Mouse (Mus musculus): ENCODE measurements around the gene Tmem217. TPM values are rescaled to one million over a fixed set of nuclear protein-coding genes. Genes with fewer than 3 reads are reported as not detected.
A peak's percentile ranks its signal among the peaks of the same experiment; 100 is the strongest.

The Tmem217 gene
- polyA plus RNA-seq, 2 experiments = 0.09 TPM; not detected in 1

DNA sequence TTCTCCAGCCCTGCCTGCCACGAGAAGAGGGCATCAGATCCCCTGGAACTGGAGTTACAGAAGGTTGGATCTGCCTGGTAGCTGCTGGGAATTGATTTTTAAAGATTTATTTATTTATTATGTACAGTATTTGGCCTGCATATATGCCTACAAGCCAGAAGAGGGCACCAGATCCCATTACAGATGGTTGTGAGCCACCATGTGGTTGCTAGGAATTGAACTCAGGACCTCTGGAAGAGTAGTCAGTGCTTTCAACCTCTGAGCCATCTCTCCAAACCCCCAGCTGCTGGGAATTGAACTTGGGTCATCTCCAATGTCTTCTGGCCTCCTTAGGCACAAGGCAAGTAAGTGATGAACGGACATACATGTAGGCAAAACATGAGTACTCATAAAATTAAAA, 8.1 kb downstream of the Tmem217 start:
- ATAC-seq (ENCODE audit: insufficient read depth) (no peak), DNase-seq (ENCODE audit: low read depth in 3 of 3, low spot score in 3 of 3) (no peak)
- Histone ChIP-seq H3K9me3 (ENCODE audit: control insufficient read depth, low read length) (no peaks in the 10 kb centered on the region), H3K4me1 (replicated peaks; ENCODE audit: control insufficient read depth in 2 of 2, insufficient read depth in 2 of 2, low read length in 1 of 2) (no peaks in the 10 kb centered on the region; a peak in 1 of 4 replicates), H3K27ac (no peak overlapping the region), H3K4me3 (ENCODE audit: insufficient read depth in 1 of 2, low read depth in 2 of 2, low read length in 2 of 2) (no peak overlapping the region), H3K9ac (replicated peaks) (no peak overlapping the region), H3K27me3 (ENCODE audit: control insufficient read depth, insufficient read depth, low read length) (no peaks in the 10 kb centered on the region), H3K36me3 (replicated peaks; ENCODE audit: control insufficient read depth, insufficient read depth, low read depth) (no peaks in the 10 kb centered on the region), H3K4me2 (ENCODE audit: low read depth) (no peak overlapping the region)
- TF ChIP-seq EP300 (IDR thresholded peaks at IDR 0.05; ENCODE audit: low read depth) (no peak), CTCF (IDR thresholded peaks at IDR 0.05; ENCODE audit: low read depth) (peak; percentile 14; the same call in 1 of the 2 replicates)
- WGBS (ENCODE audit: insufficient replicate concordance) = 50% methylated on average over 2 of the region's 2 CpGs

DNA sequence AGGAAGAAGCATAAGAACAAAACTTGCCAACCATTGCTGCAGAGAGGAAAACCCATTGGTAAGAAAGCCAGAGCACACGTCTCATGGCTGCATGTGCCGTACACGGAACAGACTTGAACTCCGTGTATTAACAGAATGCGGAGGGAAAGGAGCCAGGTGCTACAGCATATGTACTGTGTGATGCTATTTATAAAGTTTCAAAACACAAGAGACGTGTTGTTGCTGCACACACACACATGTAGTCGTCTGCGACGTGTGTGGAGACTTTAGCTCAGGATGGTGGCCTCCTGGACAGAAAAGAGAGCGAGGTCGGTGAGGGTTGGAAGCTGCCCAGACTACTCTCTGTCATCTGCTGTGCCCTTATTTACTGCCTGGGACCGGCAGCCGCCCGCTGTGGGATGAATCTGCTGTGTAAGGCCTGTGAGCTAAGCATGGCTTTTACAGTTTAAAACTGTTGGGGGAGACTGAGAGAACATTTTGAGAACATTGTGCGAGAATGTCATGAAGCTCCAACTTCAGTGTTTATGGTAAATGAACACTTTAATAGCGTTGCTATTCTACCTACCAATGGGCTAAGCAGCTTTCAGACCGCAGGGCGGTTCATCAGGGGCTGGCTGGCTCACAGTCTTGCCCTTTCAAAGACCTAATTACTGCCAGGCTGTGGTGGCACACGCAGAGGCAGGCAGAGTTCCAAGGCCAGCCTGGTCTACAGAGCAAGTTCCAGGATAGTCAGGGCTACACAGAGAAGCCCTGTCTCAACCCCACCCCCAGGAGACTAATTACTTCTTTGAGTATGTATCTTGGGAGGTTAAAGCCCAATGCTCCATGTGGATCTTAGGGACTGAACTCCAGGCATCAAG, 9.1 kb downstream of the Tmem217 start:
- TF ChIP-seq EP300 (IDR thresholded peaks at IDR 0.05; ENCODE audit: low read depth) (no peak), CTCF (IDR thresholded peaks at IDR 0.05; ENCODE audit: low read depth) (no peak)
- DNase-seq (ENCODE audit: low read depth in 3 of 3, low spot score in 3 of 3) (no peak), ATAC-seq (ENCODE audit: insufficient read depth) (no peak)
- H3K27ac ChIP-seq = no peak overlapping the region
- H3K27me3 ChIP-seq (ENCODE audit: control insufficient read depth, insufficient read depth, low read length) = no peaks in the 10 kb centered on the region
- 73% methylated on average over 19 of the region's 19 CpGs for WGBS (ENCODE audit: insufficient replicate concordance)
- H3K9me3 ChIP-seq (ENCODE audit: control insufficient read depth, low read length) = no peaks in the 10 kb centered on the region
- H3K36me3 ChIP-seq (replicated peaks; ENCODE audit: control insufficient read depth, insufficient read depth, low read depth) = no peaks in the 10 kb centered on the region
- H3K9ac ChIP-seq (replicated peaks) = no peak overlapping the region
- H3K4me3 ChIP-seq (ENCODE audit: insufficient read depth in 1 of 2, low read depth in 2 of 2, low read length in 2 of 2) = no peak overlapping the region
- H3K4me1 ChIP-seq (replicated peaks; ENCODE audit: control insufficient read depth in 2 of 2, insufficient read depth in 2 of 2, low read length in 1 of 2) = no peaks in the 10 kb centered on the region; a peak in 1 of 4 replicates
- H3K4me2 ChIP-seq (ENCODE audit: low read depth) = no peak overlapping the region

DNA sequence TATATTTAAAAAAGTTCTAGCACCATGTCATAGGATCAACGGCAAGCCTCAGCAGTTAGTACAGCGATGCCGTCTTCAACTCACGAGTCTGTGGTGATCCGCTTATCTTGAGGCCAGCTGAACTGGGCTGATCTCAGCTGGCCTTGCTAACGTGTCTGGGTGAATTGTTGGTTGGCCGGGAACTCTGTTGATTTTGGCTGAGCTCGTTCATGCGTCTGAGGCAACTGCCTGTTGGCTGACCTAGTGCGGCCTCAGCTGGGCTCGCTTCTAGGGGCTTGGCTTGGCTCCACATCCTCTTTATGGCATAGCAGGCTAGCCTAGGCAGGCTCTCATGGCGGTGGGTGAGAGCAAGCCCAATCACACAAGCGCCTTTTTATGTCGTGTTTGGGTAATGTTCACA, 10.8 kb downstream of the Tmem217 start:
- Histone ChIP-seq H3K27ac (no peak overlapping the region), H3K9me3 (ENCODE audit: control insufficient read depth, low read length) (no peaks in the 10 kb centered on the region), H3K27me3 (ENCODE audit: control insufficient read depth, insufficient read depth, low read length) (no peaks in the 10 kb centered on the region), H3K4me3 (ENCODE audit: insufficient read depth in 1 of 2, low read depth in 2 of 2, low read length in 2 of 2) (no peak overlapping the region), H3K36me3 (replicated peaks; ENCODE audit: control insufficient read depth, insufficient read depth, low read depth) (no peaks in the 10 kb centered on the region), H3K4me1 (replicated peaks; ENCODE audit: control insufficient read depth in 2 of 2, insufficient read depth in 2 of 2, low read length in 1 of 2) (no peaks in the 10 kb centered on the region; a peak in 1 of 4 replicates), H3K9ac (replicated peaks) (no peak overlapping the region), H3K4me2 (ENCODE audit: low read depth) (no peak overlapping the region)
- no peak for DNase-seq (ENCODE audit: low read depth in 3 of 3, low spot score in 3 of 3)
- ATAC-seq (ENCODE audit: insufficient read depth) = no peak
- 63% methylated on average over 14 of the region's 14 CpGs for WGBS (ENCODE audit: insufficient replicate concordance)
- TF ChIP-seq CTCF (IDR thresholded peaks at IDR 0.05; ENCODE audit: low read depth) = no peak
- no peak for TF ChIP-seq EP300 (IDR thresholded peaks at IDR 0.05; ENCODE audit: low read depth)

DNA sequence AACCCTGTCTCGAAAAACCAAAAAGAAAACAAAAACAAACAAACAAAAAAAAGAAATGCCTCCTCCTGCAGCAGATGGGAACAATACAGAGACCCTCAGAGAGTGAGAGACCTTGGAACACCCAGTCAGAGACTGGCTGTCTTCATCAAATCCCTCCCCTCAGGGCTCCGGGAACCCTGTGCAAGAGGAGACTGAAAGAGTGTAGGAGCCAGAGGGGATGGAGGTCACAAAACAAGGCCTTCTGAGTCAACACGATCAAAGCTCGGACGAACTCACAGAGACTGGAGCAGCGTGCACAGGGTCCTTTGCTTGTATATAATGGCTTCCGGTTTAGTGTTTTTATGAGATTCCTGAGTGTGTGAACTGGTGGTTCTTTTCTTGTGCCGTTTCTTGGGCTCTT, 11.8 kb downstream of the Tmem217 start:
- 81% methylated on average over 8 of the region's 8 CpGs for WGBS (ENCODE audit: insufficient replicate concordance)
- DNase-seq (ENCODE audit: low read depth in 3 of 3, low spot score in 3 of 3) = no peak
- H3K4me3 ChIP-seq (ENCODE audit: insufficient read depth in 1 of 2, low read depth in 2 of 2, low read length in 2 of 2) = no peak overlapping the region
- H3K27me3 ChIP-seq (ENCODE audit: control insufficient read depth, insufficient read depth, low read length) = no peaks in the 10 kb centered on the region
- no peaks in the 10 kb centered on the region; a peak in 1 of 4 replicates for H3K4me1 ChIP-seq (replicated peaks; ENCODE audit: control insufficient read depth in 2 of 2, insufficient read depth in 2 of 2, low read length in 1 of 2)
- no peak overlapping the region for H3K27ac ChIP-seq
- TF ChIP-seq EP300 (IDR thresholded peaks at IDR 0.05; ENCODE audit: low read depth) (no peak), CTCF (IDR thresholded peaks at IDR 0.05; ENCODE audit: low read depth) (no peak)
- H3K4me2 ChIP-seq (ENCODE audit: low read depth) = no peak overlapping the region
- ATAC-seq (ENCODE audit: insufficient read depth) = no peak
- no peaks in the 10 kb centered on the region for H3K36me3 ChIP-seq (replicated peaks; ENCODE audit: control insufficient read depth, insufficient read depth, low read depth)
- no peaks in the 10 kb centered on the region for H3K9me3 ChIP-seq (ENCODE audit: control insufficient read depth, low read length)
- H3K9ac ChIP-seq (replicated peaks) = no peak overlapping the region

DNA sequence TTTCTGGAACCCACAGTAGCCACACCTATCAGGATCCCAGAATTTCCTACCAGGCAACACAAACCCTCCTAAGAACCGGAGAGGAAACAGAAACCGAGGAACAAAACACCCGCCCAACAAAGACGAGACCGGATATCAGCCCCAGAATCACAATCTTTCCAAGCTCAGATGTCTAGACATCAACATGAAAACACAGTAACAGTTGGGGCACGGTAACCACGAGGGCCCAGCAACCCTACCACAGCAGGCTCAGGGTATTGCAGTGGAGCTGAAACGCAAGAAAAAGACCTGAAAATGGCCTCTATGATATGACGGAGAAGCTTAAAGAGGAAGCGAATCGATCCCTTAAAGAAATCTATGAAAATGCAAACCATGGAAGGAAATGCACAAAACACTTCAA, 18.3 kb downstream of the Tmem217 start:
- H3K4me1 ChIP-seq (replicated peaks; ENCODE audit: control insufficient read depth in 2 of 2, insufficient read depth in 2 of 2, low read length in 1 of 2) = no peaks in the 10 kb centered on the region; a peak in 1 of 4 replicates
- ATAC-seq (ENCODE audit: insufficient read depth) (no peak), DNase-seq (ENCODE audit: low read depth in 3 of 3, low spot score in 3 of 3) (no peak)
- H3K27ac ChIP-seq = no peak overlapping the region
- no peak overlapping the region for H3K4me3 ChIP-seq (ENCODE audit: insufficient read depth in 1 of 2, low read depth in 2 of 2, low read length in 2 of 2)
- WGBS (ENCODE audit: insufficient replicate concordance) = 65% methylated on average over 11 of the region's 11 CpGs
- TF ChIP-seq EP300 (IDR thresholded peaks at IDR 0.05; ENCODE audit: low read depth) (no peak), CTCF (IDR thresholded peaks at IDR 0.05; ENCODE audit: low read depth) (no peak)
- H3K9me3 ChIP-seq (ENCODE audit: control insufficient read depth, low read length) = no peaks in the 10 kb centered on the region
- no peak overlapping the region for H3K4me2 ChIP-seq (ENCODE audit: low read depth)
- no peaks in the 10 kb centered on the region for H3K27me3 ChIP-seq (ENCODE audit: control insufficient read depth, insufficient read depth, low read length)
- H3K9ac ChIP-seq (replicated peaks) = no peak overlapping the region
- H3K36me3 ChIP-seq (replicated peaks; ENCODE audit: control insufficient read depth, insufficient read depth, low read depth) = no peaks in the 10 kb centered on the region
